Mouse (Mus musculus) myocyte (in vitro differentiated cells): ENCODE measurements around the gene Cdca3.

Experiments used
- MAX ChIP-seq: IDR thresholded peaks from one replicate; pipeline ENCODE4 v1.6.1; 2011; ENCODE audit warnings: low read depth, mild to moderate bottlenecking, control low read depth
- TCF3 ChIP-seq: IDR thresholded peaks from one replicate; pipeline ENCODE4 v1.6.1; 2011; ENCODE audit warnings: low read depth, control low read depth; ENCODE audit not compliant: insufficient read length

DNA sequence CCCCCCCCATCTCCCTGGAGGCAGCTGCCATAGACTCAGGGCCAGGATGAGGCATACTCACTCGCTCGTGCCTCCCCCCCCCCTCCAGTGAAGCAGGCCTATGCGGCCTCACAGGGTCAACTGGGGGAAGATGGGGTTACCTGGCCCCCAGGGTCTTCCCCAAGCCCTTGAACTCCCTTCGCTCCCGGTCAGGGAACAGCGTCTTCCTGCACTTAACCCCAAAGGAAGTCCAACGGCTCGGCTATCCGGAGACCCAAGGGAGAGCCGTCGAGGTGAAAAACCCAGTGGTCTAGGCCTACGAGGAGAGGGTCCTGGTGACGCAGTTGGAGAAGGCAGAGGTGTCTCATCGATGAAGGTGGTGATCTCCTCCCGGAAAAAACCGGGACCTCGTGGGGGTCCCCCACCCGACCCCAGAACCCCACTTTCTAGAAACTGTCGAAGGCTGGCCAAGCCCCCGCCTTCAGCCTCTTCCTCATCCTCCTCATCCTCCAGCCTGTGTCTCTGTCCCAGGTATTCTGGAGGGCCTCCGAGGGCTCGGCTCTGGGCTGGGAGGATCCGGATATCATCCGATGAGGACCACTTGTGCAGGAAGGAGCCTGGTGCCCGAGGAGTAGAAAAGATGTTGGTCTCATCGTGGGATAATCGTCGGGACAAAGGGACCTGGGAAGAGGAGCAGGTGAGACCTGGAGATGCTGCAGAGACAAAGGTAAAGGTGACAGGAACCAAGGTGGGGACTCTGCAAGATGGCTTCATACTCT lies 29.4 kb downstream of the Cdca3 start:
- TF ChIP-seq MAX, result no peak
- no peak for TF ChIP-seq TCF3
